Mouse (Mus musculus) ES-Bruce4 (cell line): Measurements from ENCODE around the gene Dync1i2.

Experiments used
- CTCF ChIP-seq: IDR thresholded peaks from one replicate; pipeline ENCODE4 v1.8.1; 2011; ENCODE audit warnings: low read depth, low read length
- POLR2A ChIP-seq: IDR thresholded peaks from one replicate; pipeline ENCODE4 v1.8.1; 2011; ENCODE audit warnings: low read length; ENCODE audit not compliant: insufficient read depth

DNA sequence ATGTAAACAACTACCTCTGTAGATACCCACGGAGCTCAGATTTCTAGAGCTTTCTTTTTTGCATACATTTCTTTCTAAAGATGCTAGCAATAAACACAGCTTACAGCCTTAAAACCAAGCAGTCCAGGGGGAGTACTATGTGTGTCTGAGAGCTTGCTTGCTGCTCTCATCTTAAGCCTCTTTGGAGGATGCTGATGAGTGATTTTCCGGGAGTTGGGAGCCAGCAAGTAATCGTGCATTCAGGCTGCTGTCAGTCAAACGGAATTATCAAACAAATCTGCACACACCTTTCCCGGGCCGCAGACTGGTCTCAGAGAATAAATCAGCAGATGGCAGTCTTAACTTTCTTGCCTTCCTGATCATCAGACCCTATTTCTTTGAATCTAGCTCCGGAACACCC lies 83.0 kb downstream of the Dync1i2 start:
- no peak for TF ChIP-seq POLR2A
- TF ChIP-seq CTCF, result no peak
